Mouse (Mus musculus): Measurements from ENCODE around the gene Igf2. TPM values are rescaled to one million over a fixed set of nuclear protein-coding genes. Genes with fewer than 3 reads are reported as not detected.

Igf2 gene
- polyA plus RNA-seq, 1 experiment, result 272 TPM

DNA sequence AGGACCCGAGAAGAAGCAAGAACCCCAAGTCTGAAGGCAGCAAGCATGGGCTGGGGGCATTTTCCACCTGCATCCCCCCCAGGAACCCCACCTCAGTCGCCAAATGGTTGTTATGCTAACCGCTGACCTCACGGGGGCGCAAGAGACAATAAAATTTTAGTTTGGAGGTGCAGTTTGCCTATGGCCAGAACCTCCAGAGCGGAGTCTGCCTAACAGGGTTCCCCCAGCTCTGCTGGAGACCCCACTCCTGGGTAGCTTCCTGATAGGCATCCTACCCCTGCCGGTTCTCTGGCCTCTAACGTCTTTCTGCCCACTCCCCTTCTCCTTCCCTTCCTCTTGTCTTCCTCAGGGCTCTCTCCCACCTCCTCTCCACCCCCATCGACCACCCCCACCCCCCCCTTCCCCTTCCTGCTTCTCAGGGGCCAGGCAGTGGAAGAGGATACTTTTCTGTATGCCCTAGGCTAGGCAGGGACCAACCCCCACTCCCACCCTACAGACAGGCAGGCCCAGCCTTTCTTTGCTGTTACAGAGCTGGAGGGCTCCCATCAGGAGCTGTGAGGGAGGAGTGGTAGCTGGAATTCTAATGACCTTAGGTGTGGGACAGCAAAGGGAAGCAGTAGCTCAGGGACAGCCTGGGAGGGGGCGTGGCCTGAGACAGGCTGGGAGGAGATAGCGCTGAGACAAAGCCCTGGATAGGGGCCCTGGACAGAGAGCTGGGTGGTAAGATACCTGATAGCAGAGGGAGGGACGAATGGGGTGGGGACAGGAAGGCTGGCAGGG lies 55.8 kb downstream of the Igf2 start:
- TF ChIP-seq CTCF (IDR thresholded peaks at IDR 0.05; ENCODE audit: low read depth, low read length) (peak; percentile 55), POLR2A (IDR thresholded peaks at IDR 0.05; ENCODE audit: insufficient read depth, low read length) (no peak), EP300 (IDR thresholded peaks at IDR 0.05; ENCODE audit: insufficient read depth, low read depth, low read length) (no peak)
- Histone ChIP-seq H3K27me3 (ENCODE audit: control insufficient read depth, insufficient read depth, low read length, poor library complexity, severe bottlenecking) (no peaks in the 10 kb centered on the region), H3K4me3 (ENCODE audit: low read depth, low read length) (no peak overlapping the region), H3K4me1 (ENCODE audit: control insufficient read depth, insufficient read depth, low read length) (peaks cover 10% of the 10 kb centered on the region), H3K9me3 (replicated peaks; ENCODE audit: control insufficient read depth, insufficient read depth, low read length, poor library complexity, severe bottlenecking) (no peaks in the 10 kb centered on the region), H3K36me3 (ENCODE audit: control insufficient read depth, insufficient read depth, low read length, poor library complexity, severe bottlenecking) (no peaks in the 10 kb centered on the region), H3K9ac (ENCODE audit: low read depth, poor library complexity, severe bottlenecking) (peak overlapping the region; percentile 47; the same call in 1 of the 2 replicates), H3K27ac (ENCODE audit: insufficient read depth, low read length) (peak overlapping the region; percentile 74)

- H3K36me3 ChIP-seq (ENCODE audit: control insufficient read depth, insufficient read depth, low read length, poor library complexity, severe bottlenecking), result no peaks in the 10 kb centered on the region
- no peak overlapping the region for H3K4me3 ChIP-seq (ENCODE audit: low read depth, low read length)
- H3K4me1 ChIP-seq (ENCODE audit: control insufficient read depth, insufficient read depth, low read length), result no peaks in the 10 kb centered on the region
- TF ChIP-seq CTCF (IDR thresholded peaks at IDR 0.05; ENCODE audit: low read depth, low read length), result no peak
- no peak for TF ChIP-seq POLR2A (IDR thresholded peaks at IDR 0.05; ENCODE audit: insufficient read depth, low read length)
- TF ChIP-seq EP300 (IDR thresholded peaks at IDR 0.05; ENCODE audit: insufficient read depth, low read depth, low read length), result no peak
- H3K9me3 ChIP-seq (replicated peaks; ENCODE audit: control insufficient read depth, insufficient read depth, low read length, poor library complexity, severe bottlenecking), result no peaks in the 10 kb centered on the region
- H3K27me3 ChIP-seq (ENCODE audit: control insufficient read depth, insufficient read depth, low read length, poor library complexity, severe bottlenecking), result no peaks in the 10 kb centered on the region
- H3K27ac ChIP-seq (ENCODE audit: insufficient read depth, low read length), result no peak overlapping the region
- no peak overlapping the region for H3K9ac ChIP-seq (ENCODE audit: low read depth, poor library complexity, severe bottlenecking)
These were observed 65.7 kb downstream of the Igf2 start for GRCm38 (mm10) chr7:142600921-142601320.

Other genes starting within 250 kb of the Igf2 start
- 0.82 TPM in 1 of 2 replicates, not detected in the other for gene Syt8, start 232.0 kb downstream of the Igf2 start, polyA plus RNA-seq (2011; ENCODE audit: insufficient read depth, insufficient read length, low read depth, missing spikeins)
- gene Tnni2, start 225.0 kb downstream of the Igf2 start, polyA plus RNA-seq (2011; ENCODE audit: insufficient read depth, insufficient read length, low read depth, missing spikeins), result 2.1 and 4.8 TPM in 2 replicates
- gene Lsp1, start 206.0 kb downstream of the Igf2 start, polyA plus RNA-seq (2011; ENCODE audit: insufficient read depth, insufficient read length, low read depth, missing spikeins), result 3.7 and 6.0 TPM in 2 replicates
- gene Tnnt3, start 168.0 kb downstream of the Igf2 start, polyA plus RNA-seq (2011; ENCODE audit: insufficient read depth, insufficient read length, low read depth, missing spikeins), result 2.1 and 2.7 TPM in 2 replicates
- 15.1 and 15.2 TPM in 2 replicates for gene Mrpl23, start 134.1 kb downstream of the Igf2 start, polyA plus RNA-seq (2011; ENCODE audit: insufficient read depth, insufficient read length, low read depth, missing spikeins)
- gene Gm49394, start 3.1 kb upstream of the Igf2 start, polyA plus RNA-seq (2011; ENCODE audit: insufficient read depth, insufficient read length, low read depth, missing spikeins), result 0.34 and 0.37 TPM in 2 replicates
- not detected in 2 replicates for gene Ins2, start 76.6 kb upstream of the Igf2 start, polyA plus RNA-seq (2011; ENCODE audit: insufficient read depth, insufficient read length, low read depth, missing spikeins)

Data from ES-Bruce4 (cell line).